8 mouse cellular contexts compared by ENCODE assay signal in the genomic region with DNA sequence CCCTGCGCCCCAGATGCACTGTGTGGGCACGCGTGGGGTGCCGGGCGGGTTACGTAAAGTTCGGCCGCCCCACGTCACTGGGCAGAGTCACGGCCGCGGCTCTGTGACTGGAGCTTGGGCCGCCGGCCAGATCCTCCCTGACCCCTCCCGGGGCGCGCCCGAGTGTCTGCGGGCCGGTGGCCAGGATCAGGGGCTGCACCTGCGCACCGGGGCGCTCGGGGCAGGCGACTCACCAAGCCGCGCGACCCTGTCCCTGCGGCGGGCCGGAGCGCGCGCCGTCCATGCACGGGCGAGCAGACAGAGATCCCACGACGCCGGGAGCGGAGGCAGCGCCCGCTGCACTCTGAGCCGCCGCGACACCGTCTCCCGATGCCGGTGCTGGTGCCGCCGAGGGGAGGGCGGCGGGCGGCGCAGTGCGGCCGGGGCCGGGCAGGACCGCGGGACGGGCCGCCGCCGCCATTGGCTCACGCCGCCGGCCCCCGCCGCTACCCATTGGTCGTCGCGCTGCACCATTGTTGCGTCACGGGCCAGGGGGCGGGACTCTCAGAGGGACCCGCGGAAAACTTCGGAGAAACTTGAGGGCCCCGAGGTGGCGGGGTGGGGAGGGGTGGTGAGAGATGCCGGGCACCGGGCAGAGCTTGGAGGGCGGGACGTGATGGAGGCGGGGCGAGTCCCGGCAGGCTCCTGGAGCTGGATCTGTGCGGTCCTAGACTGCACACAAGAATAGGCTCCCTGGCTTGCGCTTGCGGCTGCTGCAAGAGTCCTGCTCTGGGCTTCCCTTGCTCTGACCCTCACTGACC. TPM values are rescaled to one million over a fixed set of nuclear protein-coding genes. Genes with fewer than 3 reads are reported as not detected.
DNase-seq lines count a peak whose midpoint lies in the region; ATAC-seq lines count a peak whose summit lies in the region.

A gene (minus strand): TSS at position 434 of the 800 bp plus-strand sequence.

- H3K9me3 ChIP-seq in forebrain, embryonic 14.5 days (replicated peaks; ENCODE audit: control insufficient read depth, low read length), result no peaks in the 10 kb centered on the region
- H3K9me3 ChIP-seq in neural tube, embryonic 15.5 days (replicated peaks), result no peaks in the 10 kb centered on the region

- WGBS in forebrain, embryonic 14.5 days, result under 1% methylated on average over 88 of the region's 90 CpGs
- WGBS in neural tube, embryonic 15.5 days, result under 1% methylated on average over 89 of the region's 90 CpGs

- H3K4me1 ChIP-seq in forebrain, embryonic 14.5 days (ENCODE audit: control insufficient read depth, insufficient read depth, low read length), result peaks cover 7% of the 10 kb centered on the region; the same call in 1 of the 2 replicates
- H3K4me1 ChIP-seq in neural tube, embryonic 15.5 days, result peaks cover 16% of the 10 kb centered on the region

- intact Hi-C loops in heart, postnatal 14 days (cut with DNase I), result no loop called here

- H3K27me3 ChIP-seq in forebrain, embryonic 14.5 days (replicated peaks; ENCODE audit: control insufficient read depth, insufficient read depth, low read length), result no peaks in the 10 kb centered on the region
- no peaks in the 10 kb centered on the region; the same call in 1 of the 2 replicates for H3K27me3 ChIP-seq in neural tube, embryonic 15.5 days (replicated peaks)

- DNase-seq in ES-CJ7 (ENCODE audit: low read depth, low spot score), result peak; percentile 93
- DNase-seq in cerebellum, adult 11 months, result peak; percentile 89
- peak; percentile 95 for DNase-seq in forebrain, embryonic 14.5 days (ENCODE audit: low spot score)
- DNase-seq in heart, postnatal 14 days, result peak; percentile 98 to 99
- peak; percentile 93 for DNase-seq in layer of hippocampus, adult 11-12 months (ENCODE audit: low spot score)
- DNase-seq in lung, adult 18-20 months, result peak; percentile 99
- peak; percentile 97 to 98 for DNase-seq in thymus, adult 18-20 months

- peak within 1 kb of the TSS; percentile 92 for H3K4me2 ChIP-seq in forebrain, embryonic 14.5 days (ENCODE audit: low read length)
- peak within 1 kb of the TSS; percentile 89 for H3K4me2 ChIP-seq in neural tube, embryonic 15.5 days

- ATAC-seq in forebrain, embryonic 14.5 days, result peak; percentile 98
- ATAC-seq in neural tube, embryonic 15.5 days (ENCODE audit: low FRiP score), result peak; percentile 97

- H3K36me3 ChIP-seq in forebrain, embryonic 14.5 days (ENCODE audit: control insufficient read depth, insufficient read depth, low read length), result 0 out of 2 replicates have a peak, but pooled peaks cover 12% of the 10 kb centered on the region
- H3K36me3 ChIP-seq in neural tube, embryonic 15.5 days, result peaks cover 9% of the 10 kb centered on the region; the same call in 1 of the 2 replicates

- H3K4me3 ChIP-seq in forebrain, embryonic 14.5 days (ENCODE audit: low read depth, low read length), result peak within 1 kb of the TSS; percentile 77
- H3K4me3 ChIP-seq in neural tube, embryonic 15.5 days (replicated peaks), result peak within 1 kb of the TSS; percentile 86

- H3K27ac ChIP-seq in forebrain, embryonic 14.5 days (ENCODE audit: low read depth, low read length), result peak within 1 kb of the TSS; percentile 58; the same call in 1 of the 2 replicates
- H3K27ac ChIP-seq in neural tube, embryonic 15.5 days (replicated peaks), result peak within 1 kb of the TSS; percentile 70

- peak within 1 kb of the TSS; percentile 78 for H3K9ac ChIP-seq in forebrain, embryonic 14.5 days (ENCODE audit: low read length)
- H3K9ac ChIP-seq in neural tube, embryonic 15.5 days (replicated peaks), result peak within 1 kb of the TSS; percentile 76

RNA-seq across cellular contexts. Expression of the gene that starts here (rescaled TPM):
- polyA plus RNA-seq in forebrain, embryonic 14.5 days (2014; fragmentation: Nextera tagmentation; extraction: Ambion mirVana), result 6.0 and 7.2 TPM in 2 replicates
- 10 to 100 TPM; 81.0 to 82.1 TPM for total RNA-seq in heart, postnatal 14 days (2021)
- 10.5 and 12.6 TPM in 2 replicates for polyA plus RNA-seq in neural tube, embryonic 15.5 days (2015; fragmentation: Nextera tagmentation; extraction: Ambion mirVana)

Comparison
In these comparisons a context has a peak if more than half of its experiments do, and no peak if none do; other contexts are left out.
1. Peak in every context shown above with its lines: DNase-seq, ATAC-seq, H3K4me3 ChIP-seq and H3K27ac ChIP-seq.